Mouse (Mus musculus): Measurements from ENCODE around the gene Bmpr1b. TPM values are rescaled to one million over a fixed set of nuclear protein-coding genes. Genes with fewer than 3 reads are reported as not detected.

Gene Bmpr1b
- polyA plus RNA-seq, 1 experiment from 2014 or later, result 18.1 TPM

DNA sequence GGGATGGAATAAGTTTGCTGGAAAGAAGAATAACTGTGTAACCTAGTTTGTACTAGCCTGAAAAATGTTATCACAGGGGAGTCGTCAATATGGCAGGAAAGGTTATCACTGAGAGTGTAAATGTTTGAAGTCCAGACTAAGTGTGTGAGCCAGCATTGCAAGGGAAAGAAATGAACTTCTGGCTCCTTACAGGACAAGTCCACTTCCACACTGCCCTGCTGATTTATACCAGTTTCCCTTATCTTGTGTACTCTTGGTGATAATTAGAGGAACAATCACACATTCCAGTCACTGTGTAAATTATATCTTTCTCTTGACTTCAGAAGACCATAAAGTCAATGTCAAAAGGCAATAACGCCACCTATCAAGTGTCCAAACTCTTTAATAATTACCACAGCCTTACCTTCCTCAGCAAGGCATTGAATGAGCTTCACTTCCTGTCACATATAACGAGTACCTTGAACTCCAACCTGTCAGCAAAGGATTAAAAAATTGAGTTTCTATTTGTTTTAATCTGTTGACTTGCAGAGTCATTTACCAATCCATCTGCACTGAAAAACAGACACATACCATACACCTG is 91.4 kb downstream of the Bmpr1b start:
- Histone ChIP-seq H3K4me3 (replicated peaks) (no peak overlapping the region), H3K4me1 (replicated peaks) (no peaks in the 10 kb centered on the region), H3K36me3 (peaks cover 4% of the 10 kb centered on the region; the same call in 1 of the 2 replicates), H3K9ac (replicated peaks) (no peak overlapping the region), H3K27me3 (peaks cover 5% of the 10 kb centered on the region), H3K9me3 (no peaks in the 10 kb centered on the region), H3K27ac (no peak overlapping the region), H3K4me2 (no peak overlapping the region)
- no peak for ATAC-seq (ENCODE audit: insufficient number of reproducible peaks, insufficient read depth, low FRiP score, low TSS enrichment, low read depth)
- WGBS, result 42% methylated on average over 3 of the region's 3 CpGs

DNA sequence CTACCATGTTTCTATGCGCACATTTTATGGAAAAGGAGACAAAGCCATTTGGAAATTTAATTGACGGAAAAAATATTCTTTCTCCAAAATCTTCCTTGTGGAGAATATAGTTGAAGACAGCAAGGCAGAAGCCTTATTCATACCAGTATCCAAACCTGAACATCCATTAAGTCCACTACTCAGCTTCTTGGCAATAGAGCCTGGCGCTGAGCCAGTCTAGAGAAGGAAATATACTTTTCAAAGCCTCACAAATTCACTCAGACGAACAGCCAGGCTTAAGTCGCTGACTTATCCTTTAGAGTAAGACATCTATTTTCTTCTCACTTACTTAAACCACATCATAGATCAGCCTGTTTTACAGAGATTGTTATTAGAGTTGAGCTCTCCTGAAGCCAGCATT is 97.6 kb downstream of the Bmpr1b start:
- 89% methylated on average over 5 of the region's 5 CpGs for WGBS
- H3K36me3 ChIP-seq, result no peaks in the 10 kb centered on the region
- H3K27ac ChIP-seq, result no peak overlapping the region
- no peaks in the 10 kb centered on the region for H3K9me3 ChIP-seq
- no peak overlapping the region for H3K4me3 ChIP-seq (replicated peaks)
- H3K4me1 ChIP-seq (replicated peaks), result no peaks in the 10 kb centered on the region; the same call in 1 of the 2 replicates
- no peaks in the 10 kb centered on the region for H3K27me3 ChIP-seq
- no peak for ATAC-seq (ENCODE audit: insufficient number of reproducible peaks, insufficient read depth, low FRiP score, low TSS enrichment, low read depth)
- no peak overlapping the region for H3K9ac ChIP-seq (replicated peaks)
- no peak overlapping the region for H3K4me2 ChIP-seq

DNA sequence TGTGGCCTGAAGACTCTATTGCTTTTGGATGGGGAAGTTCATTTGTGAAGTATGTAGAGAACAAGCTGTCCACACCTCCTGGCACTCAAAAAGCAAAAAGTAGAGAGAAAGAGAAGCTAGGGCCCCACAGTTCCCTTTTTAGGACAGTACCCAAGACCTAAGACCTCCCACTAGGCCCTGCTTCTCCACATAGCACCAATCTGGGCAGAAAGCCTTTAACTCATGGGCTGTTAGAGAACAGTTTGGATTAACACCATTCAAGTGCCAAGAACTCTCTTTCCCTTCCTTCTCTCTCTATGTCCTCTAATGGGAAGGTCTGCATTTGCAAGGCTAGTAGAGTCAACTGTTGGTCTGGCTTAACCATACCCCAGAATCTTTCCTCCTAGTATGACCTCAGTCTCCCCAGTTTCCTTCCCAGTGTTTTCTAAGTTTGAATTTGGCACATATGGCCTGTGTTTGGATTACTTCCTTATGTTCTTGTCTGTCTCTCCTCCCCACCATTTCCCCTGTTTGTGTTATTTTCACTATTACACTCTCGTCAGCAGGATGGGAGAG is 102.4 kb downstream of the Bmpr1b start:
- no peak overlapping the region for H3K4me2 ChIP-seq
- no peak overlapping the region for H3K27ac ChIP-seq
- no peak overlapping the region for H3K4me3 ChIP-seq (replicated peaks)
- no peak for ATAC-seq (ENCODE audit: insufficient number of reproducible peaks, insufficient read depth, low FRiP score, low TSS enrichment, low read depth)
- H3K36me3 ChIP-seq, result no peaks in the 10 kb centered on the region
- peaks cover 11% of the 10 kb centered on the region for H3K4me1 ChIP-seq (replicated peaks)
- H3K9me3 ChIP-seq, result no peaks in the 10 kb centered on the region
- H3K9ac ChIP-seq (replicated peaks), result no peak overlapping the region
- 61% methylated on average over 1 of the region's 1 CpGs for WGBS
- no peaks in the 10 kb centered on the region for H3K27me3 ChIP-seq

DNA sequence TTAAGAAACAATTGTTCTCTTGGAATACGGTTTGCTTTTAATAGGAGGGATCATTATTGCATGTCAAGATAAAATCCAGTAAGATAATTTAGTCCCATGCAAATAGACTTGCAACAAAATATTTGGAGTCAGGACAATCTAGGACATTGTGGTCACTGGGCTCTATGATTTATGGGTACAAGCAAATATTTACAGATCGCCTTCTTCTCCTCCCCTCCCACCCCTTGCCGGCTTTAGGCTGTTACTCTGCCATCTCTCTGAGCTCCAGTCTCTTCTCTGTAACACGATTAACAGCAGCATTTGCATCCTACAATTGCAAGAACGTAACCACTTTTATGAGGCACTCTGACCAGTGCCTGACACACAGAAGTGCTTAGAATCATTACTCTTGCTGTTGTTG is 104.1 kb downstream of the Bmpr1b start:
- Histone ChIP-seq H3K27ac (no peak overlapping the region), H3K36me3 (no peaks in the 10 kb centered on the region), H3K9me3 (no peaks in the 10 kb centered on the region), H3K4me2 (no peak overlapping the region), H3K9ac (replicated peaks) (no peak overlapping the region), H3K4me3 (replicated peaks) (no peak overlapping the region), H3K4me1 (replicated peaks) (peaks cover 21% of the 10 kb centered on the region), H3K27me3 (no peaks in the 10 kb centered on the region)
- ATAC-seq (ENCODE audit: insufficient number of reproducible peaks, insufficient read depth, low FRiP score, low TSS enrichment, low read depth), result no peak
- 42% methylated on average over 5 of the region's 5 CpGs for WGBS

DNA sequence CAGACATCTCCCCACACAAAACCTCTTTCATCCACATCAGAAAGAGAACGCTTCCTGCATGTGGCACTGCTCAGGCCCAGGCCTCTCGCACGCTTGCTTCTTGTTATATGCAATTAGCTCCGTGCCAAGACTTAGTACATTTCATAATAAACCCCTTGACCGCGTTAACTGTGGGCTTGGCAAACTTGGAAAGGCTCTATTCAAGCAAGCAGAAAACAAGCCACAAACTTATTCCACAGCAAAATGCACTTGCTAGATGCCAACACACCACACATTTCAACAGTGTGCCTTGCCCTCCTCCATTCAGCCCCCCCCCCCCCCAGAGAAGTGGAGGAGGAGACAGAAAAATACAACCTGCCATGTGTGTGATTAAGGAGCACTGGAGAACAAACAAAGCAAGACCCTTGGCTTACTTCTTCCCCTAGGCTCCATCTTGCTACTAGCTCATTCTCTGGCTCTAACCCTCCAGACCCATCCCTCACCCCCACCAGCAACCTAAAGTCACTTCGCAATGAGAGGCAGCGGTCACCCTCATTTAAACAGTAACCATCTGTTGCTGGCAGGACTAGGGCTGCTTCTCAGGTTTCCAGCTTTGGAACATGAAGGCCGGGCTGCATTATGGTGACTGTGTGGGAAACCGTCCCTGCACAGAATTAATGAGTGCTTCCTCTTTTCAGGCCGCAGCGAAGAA is 105.5 kb downstream of the Bmpr1b start:
- H3K9ac ChIP-seq (replicated peaks), result no peak overlapping the region
- peak overlapping the region; percentile 64; the same call in 1 of the 2 replicates for H3K27ac ChIP-seq
- no peaks in the 10 kb centered on the region for H3K27me3 ChIP-seq
- 22% methylated on average over 12 of the region's 12 CpGs for WGBS
- H3K9me3 ChIP-seq, result no peaks in the 10 kb centered on the region
- no peak for ATAC-seq (ENCODE audit: insufficient number of reproducible peaks, insufficient read depth, low FRiP score, low TSS enrichment, low read depth)
- H3K4me2 ChIP-seq, result peak overlapping the region; percentile 13; the same call in 1 of the 2 replicates
- no peaks in the 10 kb centered on the region for H3K36me3 ChIP-seq
- H3K4me1 ChIP-seq (replicated peaks), result peaks cover 21% of the 10 kb centered on the region
- H3K4me3 ChIP-seq (replicated peaks), result no peak overlapping the region

DNA sequence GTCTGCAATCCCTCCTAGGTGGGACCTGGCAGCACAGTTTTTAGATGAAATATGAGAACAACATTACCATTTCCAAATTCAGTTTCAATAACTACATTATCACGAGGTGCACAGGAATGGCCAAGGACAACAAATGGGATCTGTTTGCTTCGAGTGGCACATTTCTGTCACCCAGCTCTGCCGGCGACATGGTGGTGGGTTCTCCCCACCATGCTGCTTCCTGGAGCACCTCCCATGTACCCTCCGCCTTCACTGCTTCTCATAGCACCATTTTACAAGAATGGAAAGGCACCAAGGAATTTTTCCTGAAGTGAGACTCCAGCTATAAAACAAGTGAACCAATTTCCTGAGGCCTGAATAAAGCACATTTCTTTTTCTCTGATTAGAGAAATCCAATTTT is 108.0 kb downstream of the Bmpr1b start:
- H3K4me3 ChIP-seq (replicated peaks), result no peak overlapping the region
- ATAC-seq (ENCODE audit: insufficient number of reproducible peaks, insufficient read depth, low FRiP score, low TSS enrichment, low read depth), result no peak
- H3K27me3 ChIP-seq, result no peaks in the 10 kb centered on the region; the same call in 1 of the 2 replicates
- no peak overlapping the region; the same call in none of the 2 replicates for H3K27ac ChIP-seq
- no peaks in the 10 kb centered on the region for H3K9me3 ChIP-seq
- H3K4me2 ChIP-seq, result no peak overlapping the region
- no peak overlapping the region for H3K9ac ChIP-seq (replicated peaks)
- WGBS, result 79% methylated on average over 5 of the region's 5 CpGs
- peaks cover 21% of the 10 kb centered on the region for H3K4me1 ChIP-seq (replicated peaks)
- no peaks in the 10 kb centered on the region for H3K36me3 ChIP-seq

DNA sequence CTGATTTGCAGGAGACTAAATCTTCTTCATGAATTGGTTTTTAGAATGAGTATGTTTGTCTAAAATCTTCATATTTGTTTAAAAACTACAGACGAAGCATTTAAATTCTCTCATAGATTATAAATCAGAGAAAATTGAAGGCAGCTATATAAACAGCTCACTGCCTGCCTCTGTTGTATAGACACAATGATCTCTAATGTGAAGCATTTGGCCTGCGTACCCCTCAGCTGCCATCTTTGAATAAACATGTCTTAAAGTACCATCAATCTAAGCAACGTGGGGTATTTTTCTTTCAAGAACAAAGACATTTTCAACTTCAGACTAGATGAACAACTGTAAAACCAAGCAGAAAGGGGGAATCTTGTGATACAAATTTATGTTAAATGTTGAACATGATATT is 109.3 kb downstream of the Bmpr1b start:
- H3K4me1 ChIP-seq (replicated peaks), result peaks cover 21% of the 10 kb centered on the region

DNA sequence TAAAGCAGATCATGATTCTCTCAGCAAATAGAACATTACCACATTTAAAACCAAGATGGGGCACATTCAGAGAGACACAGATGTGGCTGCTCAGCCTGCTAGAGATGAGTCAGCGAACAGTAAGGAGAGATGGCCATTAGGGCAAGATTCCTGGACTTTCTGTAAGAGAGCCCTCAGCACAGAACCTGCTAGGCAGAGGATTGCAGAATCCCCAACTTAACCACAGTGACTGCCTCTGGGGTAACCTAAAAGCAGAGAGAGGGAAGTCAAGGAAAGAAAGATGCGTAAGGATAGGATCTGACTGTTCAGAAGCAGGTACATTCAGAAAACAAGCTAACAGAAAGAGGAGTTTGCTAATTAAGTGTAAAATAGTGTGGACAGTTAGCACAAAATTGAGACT is 118.5 kb downstream of the Bmpr1b start:
- Histone ChIP-seq H3K4me2 (no peak overlapping the region), H3K4me1 (replicated peaks) (no peaks in the 10 kb centered on the region), H3K36me3 (no peaks in the 10 kb centered on the region), H3K9ac (replicated peaks) (no peak overlapping the region), H3K4me3 (replicated peaks) (no peak overlapping the region), H3K9me3 (no peaks in the 10 kb centered on the region), H3K27ac (no peak overlapping the region), H3K27me3 (peaks cover 4% of the 10 kb centered on the region)
- ATAC-seq (ENCODE audit: insufficient number of reproducible peaks, insufficient read depth, low FRiP score, low TSS enrichment, low read depth), result no peak
- 98% methylated on average over 2 of the region's 2 CpGs for WGBS

More for the DNA sequence above, 109.3 kb downstream of the Bmpr1b start:
- no peak overlapping the region for H3K4me2 ChIP-seq
- H3K4me3 ChIP-seq (replicated peaks), result no peak overlapping the region
- 82% methylated on average over 3 of the region's 3 CpGs for WGBS
- H3K9ac ChIP-seq (replicated peaks), result no peak overlapping the region
- H3K9me3 ChIP-seq, result no peaks in the 10 kb centered on the region
- no peaks in the 10 kb centered on the region; the same call in 1 of the 2 replicates for H3K27me3 ChIP-seq
- no peak overlapping the region for H3K27ac ChIP-seq
- ATAC-seq (ENCODE audit: insufficient number of reproducible peaks, insufficient read depth, low FRiP score, low TSS enrichment, low read depth), result no peak
- no peaks in the 10 kb centered on the region for H3K36me3 ChIP-seq

DNA sequence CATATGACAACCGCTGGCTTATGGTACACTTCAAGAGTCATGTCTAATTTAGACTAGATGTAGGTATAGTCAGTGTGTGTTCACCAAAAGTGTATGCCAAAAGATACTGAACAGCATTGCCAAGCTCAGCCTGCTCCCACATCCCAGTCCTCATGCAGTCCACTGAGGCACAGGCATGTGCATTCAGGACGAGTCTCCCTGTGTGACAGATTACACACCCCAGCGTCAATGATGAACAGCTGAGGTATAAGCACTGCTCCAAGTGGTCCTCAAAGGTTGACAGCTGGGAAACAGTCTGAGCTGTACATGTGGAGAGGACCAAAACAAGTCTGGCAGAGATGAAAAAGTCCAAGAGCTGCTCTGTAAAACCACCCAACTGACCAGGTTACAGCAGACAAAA is 119.6 kb downstream of the Bmpr1b start:
- no peak overlapping the region for H3K27ac ChIP-seq
- no peak overlapping the region for H3K4me2 ChIP-seq
- WGBS, result 89% methylated on average over 3 of the region's 3 CpGs
- no peak overlapping the region for H3K9ac ChIP-seq (replicated peaks)
- H3K27me3 ChIP-seq, result peaks cover 4% of the 10 kb centered on the region
- H3K4me1 ChIP-seq (replicated peaks), result no peaks in the 10 kb centered on the region
- H3K4me3 ChIP-seq (replicated peaks), result no peak overlapping the region
- ATAC-seq (ENCODE audit: insufficient number of reproducible peaks, insufficient read depth, low FRiP score, low TSS enrichment, low read depth), result no peak
- H3K9me3 ChIP-seq, result no peaks in the 10 kb centered on the region
- H3K36me3 ChIP-seq, result no peaks in the 10 kb centered on the region

DNA sequence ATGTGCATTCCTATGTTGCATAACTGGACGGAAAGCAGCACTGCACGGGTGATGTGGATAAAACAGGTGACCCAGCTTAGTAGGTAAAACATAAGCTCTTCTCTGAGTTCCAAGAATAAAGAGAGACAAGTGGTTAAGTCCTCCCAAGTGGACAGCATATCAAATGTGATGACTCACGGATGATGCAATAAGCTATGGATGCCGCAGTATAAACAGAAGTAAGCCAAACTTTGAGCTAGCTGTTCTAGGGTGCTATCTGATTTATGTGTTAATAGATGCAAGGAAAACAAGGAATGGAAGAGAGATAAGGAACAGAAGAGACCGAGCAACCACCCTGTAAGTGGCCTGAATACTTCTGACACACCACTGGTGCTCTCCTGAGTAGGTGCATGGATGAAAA is 120.1 kb downstream of the Bmpr1b start:
- WGBS, result 89% methylated on average over 5 of the region's 5 CpGs
- Histone ChIP-seq H3K9me3 (no peaks in the 10 kb centered on the region), H3K9ac (replicated peaks) (no peak overlapping the region), H3K4me2 (no peak overlapping the region), H3K27ac (no peak overlapping the region), H3K36me3 (no peaks in the 10 kb centered on the region), H3K4me1 (replicated peaks) (no peaks in the 10 kb centered on the region), H3K4me3 (replicated peaks) (no peak overlapping the region), H3K27me3 (peaks cover 4% of the 10 kb centered on the region)
- no peak for ATAC-seq (ENCODE audit: insufficient number of reproducible peaks, insufficient read depth, low FRiP score, low TSS enrichment, low read depth)

DNA sequence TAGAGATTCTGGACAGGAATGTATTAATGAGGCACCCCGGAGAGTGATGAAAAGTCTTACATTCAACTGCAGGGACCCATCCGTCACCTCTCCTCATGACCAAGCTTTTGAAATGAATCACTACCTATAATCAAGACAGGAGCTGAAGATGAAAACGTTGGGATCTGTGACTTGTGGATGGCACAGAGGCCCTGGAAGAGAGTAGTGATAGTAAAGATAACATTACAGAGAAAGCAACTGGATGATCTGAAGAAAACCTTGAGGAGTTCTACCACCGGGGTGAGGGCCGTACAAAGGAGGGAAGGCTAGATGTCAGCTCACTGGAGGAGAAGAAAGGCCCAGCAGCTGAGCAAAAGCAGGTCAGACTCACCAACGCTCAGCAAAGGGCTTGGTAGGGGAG is 120.7 kb downstream of the Bmpr1b start:
- Histone ChIP-seq H3K4me3 (replicated peaks) (no peak overlapping the region), H3K36me3 (no peaks in the 10 kb centered on the region)
- WGBS, result 82% methylated on average over 6 of the region's 6 CpGs

More for the DNA sequence above, 120.7 kb downstream of the Bmpr1b start:
- H3K27ac ChIP-seq, result no peak overlapping the region
- H3K4me1 ChIP-seq (replicated peaks), result no peaks in the 10 kb centered on the region
- H3K9ac ChIP-seq (replicated peaks), result no peak overlapping the region
- ATAC-seq (ENCODE audit: insufficient number of reproducible peaks, insufficient read depth, low FRiP score, low TSS enrichment, low read depth), result no peak
- peaks cover 4% of the 10 kb centered on the region for H3K27me3 ChIP-seq
- H3K4me2 ChIP-seq, result no peak overlapping the region
- no peaks in the 10 kb centered on the region for H3K9me3 ChIP-seq

Measured in limb, embryonic 12.5 days (tissue).